Comparison of ENCODE assay signal across 8 mouse cellular contexts in genomic region chr17:46160090-46160662, GRCm38 (mm10). TPM values are rescaled to one million over a fixed set of nuclear protein-coding genes. Genes with fewer than 3 reads are reported as not detected.
DNase-seq lines count a peak whose midpoint lies in the region; ATAC-seq and TF ChIP-seq lines count a peak whose summit lies in the region.

No protein-coding gene starts in this region.

- H3K9ac ChIP-seq in heart, embryonic 11.5 days (ENCODE audit: low read depth, low read length): peak overlapping the region; percentile 71
- peak overlapping the region; percentile 73 for H3K9ac ChIP-seq in kidney, embryonic 16.5 days (replicated peaks; ENCODE audit: low read length)
- H3K9ac ChIP-seq in liver, adult 2 months (ENCODE audit: low read depth, low read length): peak overlapping the region; percentile 68
- peak overlapping the region; percentile 71; the same call in 1 of the 2 replicates for H3K9ac ChIP-seq in stomach, embryonic 14.5 days (replicated peaks; ENCODE audit: low read depth, low read length)

- H3K27ac ChIP-seq in heart, embryonic 11.5 days (ENCODE audit: low read depth, low read length): peak overlapping the region; percentile 91
- peak overlapping the region; percentile 89 for H3K27ac ChIP-seq in kidney, embryonic 16.5 days (ENCODE audit: low read length)
- peak overlapping the region; percentile 97 for H3K27ac ChIP-seq in liver, adult 2 months (replicated peaks; ENCODE audit: insufficient read depth, low read depth, low read length)
- H3K27ac ChIP-seq in stomach, embryonic 14.5 days (ENCODE audit: low read length): peak overlapping the region; percentile 73

- peaks cover 80% of the 10 kb centered on the region for H3K4me1 ChIP-seq in erythroblast, embryonic 14.5 days (ENCODE audit: control insufficient read depth)
- H3K4me1 ChIP-seq in heart, embryonic 11.5 days (ENCODE audit: control insufficient read depth, insufficient read depth, low read length): peaks cover 24% of the 10 kb centered on the region
- H3K4me1 ChIP-seq in kidney, embryonic 16.5 days (ENCODE audit: insufficient read depth, low read length): peaks cover 26% of the 10 kb centered on the region
- peaks cover 16% of the 10 kb centered on the region for H3K4me1 ChIP-seq in liver, adult 2 months (ENCODE audit: control insufficient read depth, insufficient read depth, low read length)
- H3K4me1 ChIP-seq in stomach, embryonic 14.5 days (ENCODE audit: control insufficient read depth, insufficient read depth, low read length): peaks cover 21% of the 10 kb centered on the region

- peak overlapping the region; percentile 84 for H3K4me2 ChIP-seq in heart, embryonic 11.5 days
- peak overlapping the region; percentile 77 for H3K4me2 ChIP-seq in kidney, embryonic 16.5 days (replicated peaks; ENCODE audit: low read depth, low read length)
- peak overlapping the region; percentile 99 for H3K4me2 ChIP-seq in myocyte (ENCODE audit: low read depth)
- peak overlapping the region; percentile 54 for H3K4me2 ChIP-seq in stomach, embryonic 14.5 days (replicated peaks; ENCODE audit: low read depth, low read length)

- DNase-seq in B cell, adult 2 months: peak; percentile 92 to 94
- DNase-seq in brain, adult 2 months (ENCODE audit: low read depth, low spot score): peak; percentile 92
- DNase-seq in liver, adult 2 months (ENCODE audit: extremely low read depth, low read depth, low spot score): peak; percentile 97

- H3K36me3 ChIP-seq in erythroblast, embryonic 14.5 days (ENCODE audit: control insufficient read depth): peaks cover 58% of the 10 kb centered on the region
- H3K36me3 ChIP-seq in heart, embryonic 11.5 days (ENCODE audit: control insufficient read depth, insufficient read depth, low read length): peaks cover 10% of the 10 kb centered on the region
- peaks cover 15% of the 10 kb centered on the region for H3K36me3 ChIP-seq in kidney, embryonic 16.5 days (ENCODE audit: insufficient read depth, low read length)
- H3K36me3 ChIP-seq in liver, adult 2 months (ENCODE audit: control insufficient read depth, insufficient read depth, low read length): peaks cover 2% of the 10 kb centered on the region; the same call in 1 of the 2 replicates
- H3K36me3 ChIP-seq in myocyte (ENCODE audit: control insufficient read depth, insufficient read depth): peaks cover 23% of the 10 kb centered on the region
- H3K36me3 ChIP-seq in stomach, embryonic 14.5 days (ENCODE audit: control insufficient read depth, insufficient read depth, low read length): peaks cover 13% of the 10 kb centered on the region

- H3K79me2 ChIP-seq in liver, adult 2 months (ENCODE audit: control insufficient read depth, insufficient read depth, low read length): no peaks in the 10 kb centered on the region; the same call in 1 of the 2 replicates
- peaks cover 36% of the 10 kb centered on the region for H3K79me2 ChIP-seq in myocyte (ENCODE audit: control insufficient read depth, insufficient read depth)

- 0 out of 2 replicates have a peak, but pooled peaks have one; percentile 41 for TF ChIP-seq POLR2A in liver, adult 2 months (IDR thresholded peaks at IDR 0.05; ENCODE audit: extremely low read depth, insufficient read depth, low read length)
- TF ChIP-seq POLR2A in myocyte (IDR thresholded peaks at IDR 0.05; ENCODE audit: insufficient read length, low read depth): peak; percentile 83

- ATAC-seq in heart, embryonic 11.5 days (replicated peaks; ENCODE audit: insufficient number of reproducible peaks, low FRiP score, low TSS enrichment): peak; percentile 77
- peak; percentile 80 for ATAC-seq in kidney, embryonic 16.5 days (ENCODE audit: low FRiP score, low TSS enrichment)
- ATAC-seq in stomach, embryonic 14.5 days (ENCODE audit: insufficient number of reproducible peaks, insufficient read depth, low FRiP score, low read depth): peak; percentile 73

- peaks cover 7% of the 10 kb centered on the region for H3K9me3 ChIP-seq in erythroblast, embryonic 14.5 days (ENCODE audit: control insufficient read depth, low read length)
- H3K9me3 ChIP-seq in heart, embryonic 11.5 days (replicated peaks; ENCODE audit: control insufficient read depth, low read length): no peaks in the 10 kb centered on the region
- no peaks in the 10 kb centered on the region for H3K9me3 ChIP-seq in kidney, embryonic 16.5 days (ENCODE audit: low read length)
- H3K9me3 ChIP-seq in stomach, embryonic 14.5 days (ENCODE audit: control insufficient read depth, low read depth, low read length): no peaks in the 10 kb centered on the region

- H3K27me3 ChIP-seq in erythroblast, embryonic 14.5 days (ENCODE audit: control insufficient read depth): no peaks in the 10 kb centered on the region
- H3K27me3 ChIP-seq in heart, embryonic 11.5 days (ENCODE audit: control insufficient read depth, insufficient read depth, low read length): no peaks in the 10 kb centered on the region
- H3K27me3 ChIP-seq in kidney, embryonic 16.5 days (ENCODE audit: insufficient read depth, low read length): no peaks in the 10 kb centered on the region
- H3K27me3 ChIP-seq in liver, adult 2 months (ENCODE audit: control insufficient read depth, insufficient read depth, low read length): no peaks in the 10 kb centered on the region
- no peaks in the 10 kb centered on the region for H3K27me3 ChIP-seq in myocyte (ENCODE audit: control insufficient read depth, insufficient read depth, insufficient read length)
- no peaks in the 10 kb centered on the region for H3K27me3 ChIP-seq in stomach, embryonic 14.5 days (ENCODE audit: control insufficient read depth, insufficient read depth, low read length)

- H3K4me3 ChIP-seq in erythroblast, embryonic 14.5 days (replicated peaks): peak overlapping the region; percentile 80
- H3K4me3 ChIP-seq in heart, embryonic 11.5 days (ENCODE audit: low read depth, low read length): peak overlapping the region; percentile 63
- H3K4me3 ChIP-seq in kidney, embryonic 16.5 days (ENCODE audit: low read length): peak overlapping the region; percentile 78
- peak overlapping the region; percentile 47 for H3K4me3 ChIP-seq in liver, adult 2 months (ENCODE audit: insufficient read depth, low read depth, low read length)
- peak overlapping the region; percentile 94 for H3K4me3 ChIP-seq in myocyte
- peak overlapping the region; percentile 64 for H3K4me3 ChIP-seq in stomach, embryonic 14.5 days (ENCODE audit: low read depth, low read length)

- H3ac ChIP-seq in myocyte (ENCODE audit: control insufficient read depth, insufficient read length): peak overlapping the region; percentile 66

- 0% methylated on average over 16 of the region's 16 CpGs for WGBS in heart, embryonic 11.5 days (ENCODE audit: insufficient replicate concordance)
- 0% methylated on average over 16 of the region's 16 CpGs for WGBS in kidney, embryonic 16.5 days
- under 1% methylated on average over 16 of the region's 16 CpGs for WGBS in liver, adult 2 months
- WGBS in stomach, embryonic 14.5 days: under 1% methylated on average over 16 of the region's 16 CpGs

- TF ChIP-seq CTCF in liver, adult 2 months (IDR thresholded peaks at IDR 0.05; ENCODE audit: low read depth, low read length): peak; percentile 32

TF ChIP-seq in myocyte, 11 proteins besides CTCF, POLR2A, EP300 and RAD21 (continues in another document):
- TF ChIP-seq MYOD1 (IDR thresholded peaks at IDR 0.05; ENCODE audit: control insufficient read depth in 1 of 3, insufficient read length in 2 of 3, low read depth in 2 of 3): no peak

RNA-seq across cellular contexts. Expression of gene Gtpbp2, which starts 0.7 kb away (rescaled TPM):
- polyA plus RNA-seq in erythroblast, embryonic 14.5 days (2012): 15.3 and 19.3 TPM in 2 replicates
- 24.9 and 28.6 TPM in 2 replicates for polyA plus RNA-seq in heart, embryonic 11.5 days (2014; fragmentation: Nextera tagmentation; extraction: Ambion mirVana)
- polyA plus RNA-seq in kidney, embryonic 16.5 days (2015; fragmentation: Nextera tagmentation; extraction: Ambion mirVana): 44.8 and 51.2 TPM in 2 replicates
- 25.3 and 26.4 TPM in 2 replicates for total RNA-seq in liver, adult 2 months (2014; rRNA removed)
- polyA plus RNA-seq in liver, adult 2 months (2012; rRNA removed): 35.8 and 63.0 TPM in 2 replicates
- 125 TPM for polyA plus RNA-seq in myocyte (2012; fragmentation: generic; extraction: Trizol)
- 33.0 and 36.3 TPM in 2 replicates for polyA plus RNA-seq in stomach, embryonic 14.5 days (2014; fragmentation: Nextera tagmentation; extraction: Ambion mirVana)

RNA-seq across cellular contexts. Expression of gene Mad2l1bp, which starts 6.8 kb away (rescaled TPM):
- 1.4 and 4.1 TPM in 2 replicates for polyA plus RNA-seq in erythroblast, embryonic 14.5 days (2012)
- 38.8 and 39.8 TPM in 2 replicates for polyA plus RNA-seq in heart, embryonic 11.5 days (2014; fragmentation: Nextera tagmentation; extraction: Ambion mirVana)
- 39.9 and 41.2 TPM in 2 replicates for polyA plus RNA-seq in kidney, embryonic 16.5 days (2015; fragmentation: Nextera tagmentation; extraction: Ambion mirVana)
- total RNA-seq in liver, adult 2 months (2014; rRNA removed): 3.7 and 5.5 TPM in 2 replicates
- 9.9 and 12.9 TPM in 2 replicates for polyA plus RNA-seq in liver, adult 2 months (2012; rRNA removed)
- polyA plus RNA-seq in myocyte (2012; fragmentation: generic; extraction: Trizol): 26.8 TPM
- polyA plus RNA-seq in stomach, embryonic 14.5 days (2014; fragmentation: Nextera tagmentation; extraction: Ambion mirVana): 32.2 and 35.3 TPM in 2 replicates

RNA-seq across cellular contexts. Expression of gene Rsph9, which starts 16.2 kb away (rescaled TPM):
- 0.42 TPM in 1 of 2 replicates, not detected in the other for polyA plus RNA-seq in erythroblast, embryonic 14.5 days (2012)
- polyA plus RNA-seq in heart, embryonic 11.5 days (2014; fragmentation: Nextera tagmentation; extraction: Ambion mirVana): 6.1 and 6.7 TPM in 2 replicates
- 15.1 and 16.5 TPM in 2 replicates for polyA plus RNA-seq in kidney, embryonic 16.5 days (2015; fragmentation: Nextera tagmentation; extraction: Ambion mirVana)
- 0.83 and 1.3 TPM in 2 replicates for total RNA-seq in liver, adult 2 months (2014; rRNA removed)
- 0.85 and 0.93 TPM in 2 replicates for polyA plus RNA-seq in liver, adult 2 months (2012; rRNA removed)
- polyA plus RNA-seq in myocyte (2012; fragmentation: generic; extraction: Trizol): 3.6 TPM
- 13.1 and 15.8 TPM in 2 replicates for polyA plus RNA-seq in stomach, embryonic 14.5 days (2014; fragmentation: Nextera tagmentation; extraction: Ambion mirVana)

RNA-seq across cellular contexts. Expression of gene Polh, which starts 42.3 kb away (rescaled TPM):
- 0.24 and 0.27 TPM in 2 replicates for polyA plus RNA-seq in erythroblast, embryonic 14.5 days (2012)
- polyA plus RNA-seq in heart, embryonic 11.5 days (2014; fragmentation: Nextera tagmentation; extraction: Ambion mirVana): 12.1 and 12.3 TPM in 2 replicates
- polyA plus RNA-seq in kidney, embryonic 16.5 days (2015; fragmentation: Nextera tagmentation; extraction: Ambion mirVana): 13.3 and 16.8 TPM in 2 replicates
- 4.3 and 5.3 TPM in 2 replicates for total RNA-seq in liver, adult 2 months (2014; rRNA removed)
- 2.1 and 2.4 TPM in 2 replicates for polyA plus RNA-seq in liver, adult 2 months (2012; rRNA removed)
- 6.0 TPM for polyA plus RNA-seq in myocyte (2012; fragmentation: generic; extraction: Trizol)
- polyA plus RNA-seq in stomach, embryonic 14.5 days (2014; fragmentation: Nextera tagmentation; extraction: Ambion mirVana): 14.3 and 14.7 TPM in 2 replicates

RNA-seq across cellular contexts. Expression of gene Xpo5, which starts 42.4 kb away (rescaled TPM):
- 0.36 and 0.51 TPM in 2 replicates for polyA plus RNA-seq in erythroblast, embryonic 14.5 days (2012)
- polyA plus RNA-seq in heart, embryonic 11.5 days (2014; fragmentation: Nextera tagmentation; extraction: Ambion mirVana): 32.3 and 32.6 TPM in 2 replicates
- polyA plus RNA-seq in kidney, embryonic 16.5 days (2015; fragmentation: Nextera tagmentation; extraction: Ambion mirVana): 45.5 and 49.5 TPM in 2 replicates
- total RNA-seq in liver, adult 2 months (2014; rRNA removed): 9.9 and 11.3 TPM in 2 replicates
- polyA plus RNA-seq in liver, adult 2 months (2012; rRNA removed): 7.4 and 10.8 TPM in 2 replicates
- 31.9 TPM for polyA plus RNA-seq in myocyte (2012; fragmentation: generic; extraction: Trizol)
- 47.9 and 48.4 TPM in 2 replicates for polyA plus RNA-seq in stomach, embryonic 14.5 days (2014; fragmentation: Nextera tagmentation; extraction: Ambion mirVana)

Comparison
In these comparisons a context has a peak if more than half of its experiments do, and no peak if none do; other contexts are left out.
1. Peak in every context shown above with its lines: DNase-seq, ATAC-seq, H3K4me3 ChIP-seq and H3K27ac ChIP-seq.